Mouse (Mus musculus) heart, postnatal 25 days (tissue): ENCODE data around the gene Ppm1d. TPM values are rescaled to one million over a fixed set of nuclear protein-coding genes. Genes with fewer than 3 reads are reported as not detected.
A peak's percentile ranks its signal among the peaks of the same experiment; 100 is the strongest.

Experiments used
- DNase-seq: peaks from one replicate; pipeline ENCODE4 v3.0.0; 2022; ENCODE audit warnings: low spot score
- intact Hi-C: fragments of 180-260 bp; cut with DNase I; formaldehyde crosslinking; loops from one replicate; pipeline ENCODE4 v1.15.1; 2025
- total RNA-seq, 2 experiments: library from RNA; stranded (reverse); gene quantifications; 2 replicates each; pipeline ENCODE4 v1.2.3; 2021

Gene Ppm1d
- total RNA-seq = 10 to 100 TPM in 1 of 2 experiments, 1 to 10 TPM in 1; 9.7 to 10.2 TPM

- peak; percentile 94 for DNase-seq
- intact Hi-C loops = loop anchor here (2.0 to 5.0 kb wide), 2 partner anchors 42 to 79 kb away; partner anchors contain the start of gene Bcas3
Measured at GRCm38 (mm10) chr11:85310713-85311574, at the start of gene Ppm1d. Ppm1d (plus strand) TSS chr11:85311244.

- DNase-seq = no peak
- intact Hi-C loops = loop anchor here (5.0 kb wide), 1 partner anchor 347 kb away; the partner anchor contains the start of gene Znhit3
Measured at GRCm38 (mm10) chr11:85264635-85265034, 46.4 kb upstream of the Ppm1d start.

- DNase-seq = no peak
- intact Hi-C loops = no loop called here
Measured at GRCm38 (mm10) chr11:85267393-85267792, 43.7 kb upstream of the Ppm1d start.

GRCm38 (mm10) chr11:85270631-85271030 is 40.4 kb upstream of the Ppm1d start:
- intact Hi-C loops = loop anchor here (2.0 to 5.0 kb wide), 2 partner anchors 37 to 64 kb away; no protein-coding TSS in a partner anchor
- DNase-seq = no peak

- DNase-seq = no peak
- intact Hi-C loops = loop anchor here (5.0 kb wide), 1 partner anchor 34 kb away; no protein-coding TSS in a partner anchor
Measured at GRCm38 (mm10) chr11:85273299-85273698, 37.7 kb upstream of the Ppm1d start.

- no peak for DNase-seq
- intact Hi-C loops = no loop called here
Measured at GRCm38 (mm10) chr11:85275151-85275550, 35.9 kb upstream of the Ppm1d start.

GRCm38 (mm10) chr11:85277609-85278008 is 33.4 kb upstream of the Ppm1d start:
- intact Hi-C loops = no loop called here
- DNase-seq = no peak

GRCm38 (mm10) chr11:85278175-85278574 is 32.9 kb upstream of the Ppm1d start:
- intact Hi-C loops = no loop called here
- no peak for DNase-seq

- no peak for DNase-seq
- intact Hi-C loops = no loop called here
Measured at GRCm38 (mm10) chr11:85281219-85281878, 29.7 kb upstream of the Ppm1d start.

GRCm38 (mm10) chr11:85297953-85298352 is 13.1 kb upstream of the Ppm1d start:
- no peak for DNase-seq
- intact Hi-C loops = no loop called here

GRCm38 (mm10) chr11:85299880-85300279 is 11.2 kb upstream of the Ppm1d start:
- DNase-seq = no peak
- intact Hi-C loops = no loop called here

- intact Hi-C loops = no loop called here
- no peak for DNase-seq
Measured at GRCm38 (mm10) chr11:85301161-85301560, 9.9 kb upstream of the Ppm1d start.

GRCm38 (mm10) chr11:85301836-85302235 is 9.2 kb upstream of the Ppm1d start:
- DNase-seq = no peak
- intact Hi-C loops = no loop called here

- DNase-seq = no peak
- intact Hi-C loops = loop anchor here (5.0 kb wide), 1 partner anchor 34 kb away; no protein-coding TSS in a partner anchor
Measured at GRCm38 (mm10) chr11:85306577-85307260, 4.3 kb upstream of the Ppm1d start.

GRCm38 (mm10) chr11:85308799-85309198 is 2.2 kb upstream of the Ppm1d start:
- intact Hi-C loops = loop anchor here (5.0 kb wide), 1 partner anchor 36 kb away; no protein-coding TSS in a partner anchor
- DNase-seq = no peak

GRCm38 (mm10) chr11:85310407-85310712 is 684 bp upstream of the Ppm1d start:
- intact Hi-C loops = loop anchor here (2.0 to 5.0 kb wide), 2 partner anchors 42 to 78 kb away; partner anchors contain the start of gene Bcas3
- DNase-seq = no peak

GRCm38 (mm10) chr11:85311645-85312490 is 824 bp downstream of the Ppm1d start:
- peak; percentile 14 for DNase-seq
- intact Hi-C loops = loop anchor here (2.0 to 5.0 kb wide), 2 partner anchors 41 to 80 kb away; partner anchors contain the start of gene Bcas3

- intact Hi-C loops = loop anchor here (5.0 kb wide), 1 partner anchor 81 kb away; no protein-coding TSS in a partner anchor
Measured at GRCm38 (mm10) chr11:85312818-85313217, 1.8 kb downstream of the Ppm1d start.

GRCm38 (mm10) chr11:85313361-85313760 is 2.3 kb downstream of the Ppm1d start:
- intact Hi-C loops = loop anchor here (5.0 kb wide), 1 partner anchor 81 kb away; no protein-coding TSS in a partner anchor
- DNase-seq = no peak

More at GRCm38 (mm10) chr11:85312818-85313217, 1.8 kb downstream of the Ppm1d start:
- DNase-seq = peak; percentile 55
